Mouse (Mus musculus) megakaryocyte, adult 5-6 weeks (primary cell): ENCODE data around the gene Crb3. TPM values are rescaled to one million over a fixed set of nuclear protein-coding genes. Genes with fewer than 3 reads are reported as not detected.

Experiments
- ATAC-seq: 2 replicates; pipeline ENCODE4 v1.8.0; 2016; ENCODE audit warnings: mild to moderate bottlenecking, inconsistent platforms; ENCODE audit not compliant: poor library complexity, severe bottlenecking
- total RNA-seq, 2 experiments: library from RNA; stranded (forward) in 1 of 2; stranded (reverse) in 1 of 2; fragments of 153-499, 151-499 nt in 1 of 2; fragments of 221-1000, 200-1000 nt in 1 of 2; gene quantifications; 2 replicates each; pipeline versions ENCODE4 v1.2.3 to v1.2.4; 2015 to 2017

Gene Crb3
- total RNA-seq, 2 experiments from 2014 or later = 0.51 TPM; not detected in 1

DNA sequence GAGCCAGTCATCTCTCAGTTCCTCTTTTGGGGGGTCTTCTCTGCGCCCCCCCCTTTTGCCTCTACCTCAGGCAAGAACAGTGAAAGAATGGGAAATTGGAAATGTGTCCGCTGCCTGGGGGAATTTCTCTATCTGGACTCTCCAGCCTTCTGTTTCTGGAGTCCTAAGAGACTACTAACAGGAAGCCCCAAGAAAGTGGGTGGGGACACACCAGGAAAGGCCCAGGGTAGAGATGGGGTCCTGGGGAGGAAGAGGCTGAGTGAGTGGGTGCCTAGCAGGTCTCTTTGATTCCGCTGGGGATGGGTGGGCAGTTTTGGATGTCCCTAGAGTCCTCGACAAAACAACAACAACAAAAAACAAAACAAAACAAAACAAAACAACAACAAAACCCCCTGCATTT is 45.6 kb downstream of the Crb3 start:
- ATAC-seq = no peak

DNA sequence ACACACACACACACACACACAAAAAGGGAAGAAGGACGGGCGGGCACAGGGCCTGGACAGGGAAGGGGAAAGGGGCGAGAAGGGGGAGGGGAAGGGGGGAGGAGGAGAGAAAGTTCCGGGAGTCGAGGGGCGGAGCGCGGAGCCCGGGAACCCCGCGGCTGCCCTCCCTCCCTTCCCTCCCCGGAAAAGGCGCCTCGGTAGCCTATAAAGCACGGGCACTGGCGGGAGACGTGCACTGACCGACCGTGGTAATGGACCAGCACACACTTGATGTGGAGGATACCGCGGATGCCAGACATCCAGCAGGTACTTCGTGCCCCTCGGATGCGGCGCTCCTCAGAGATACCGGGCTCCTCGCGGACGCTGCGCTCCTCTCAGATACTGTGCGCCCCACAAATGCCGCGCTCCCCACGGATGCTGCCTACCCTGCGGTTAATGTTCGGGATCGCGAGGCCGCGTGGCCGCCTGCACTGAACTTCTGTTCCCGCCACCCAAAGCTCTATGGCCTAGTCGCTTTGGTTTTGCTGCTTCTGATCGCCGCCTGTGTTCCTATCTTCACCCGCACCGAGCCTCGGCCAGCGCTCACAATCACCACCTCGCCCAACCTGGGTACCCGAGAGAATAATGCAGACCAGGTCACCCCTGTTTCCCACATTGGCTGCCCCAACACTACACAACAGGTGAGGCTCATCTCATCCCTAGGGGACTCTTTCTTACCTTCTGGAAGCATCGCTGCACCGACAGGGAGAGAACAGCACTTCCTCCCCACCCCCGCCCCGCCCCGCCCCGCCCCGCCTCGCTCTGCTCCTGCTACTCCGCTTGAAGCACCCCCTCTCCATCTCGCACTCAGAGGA is 46.5 kb downstream of the Crb3 start, which contains the start of gene Tnfsf9:
Tnfsf9 (plus strand) TSS at position 145 of the 854 bp plus-strand sequence.
- ATAC-seq = peak; percentile 55

DNA sequence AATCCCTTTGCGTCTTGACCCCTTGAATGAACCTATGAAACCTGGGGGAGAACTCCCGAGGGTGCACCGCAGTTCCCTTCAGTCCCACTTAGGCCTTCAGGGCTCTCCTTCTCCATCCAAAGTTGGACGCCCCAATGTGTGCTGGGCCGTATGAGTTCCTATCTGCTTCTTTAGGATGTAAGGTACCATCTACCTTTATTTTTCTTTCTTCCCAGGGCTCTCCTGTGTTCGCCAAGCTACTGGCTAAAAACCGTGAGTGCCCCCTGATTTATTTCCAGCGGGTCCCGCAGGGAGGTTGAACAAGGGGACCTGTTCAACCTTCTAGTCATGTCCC is 47.1 kb downstream of the Crb3 start:
- ATAC-seq = no peak

DNA sequence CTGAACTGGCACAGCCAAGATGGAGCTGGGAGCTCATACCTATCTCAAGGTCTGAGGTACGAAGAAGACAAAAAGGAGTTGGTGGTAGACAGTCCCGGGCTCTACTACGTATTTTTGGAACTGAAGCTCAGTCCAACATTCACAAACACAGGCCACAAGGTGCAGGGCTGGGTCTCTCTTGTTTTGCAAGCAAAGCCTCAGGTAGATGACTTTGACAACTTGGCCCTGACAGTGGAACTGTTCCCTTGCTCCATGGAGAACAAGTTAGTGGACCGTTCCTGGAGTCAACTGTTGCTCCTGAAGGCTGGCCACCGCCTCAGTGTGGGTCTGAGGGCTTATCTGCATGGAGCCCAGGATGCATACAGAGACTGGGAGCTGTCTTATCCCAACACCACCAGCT is 48.2 kb downstream of the Crb3 start:
- ATAC-seq = no peak

DNA sequence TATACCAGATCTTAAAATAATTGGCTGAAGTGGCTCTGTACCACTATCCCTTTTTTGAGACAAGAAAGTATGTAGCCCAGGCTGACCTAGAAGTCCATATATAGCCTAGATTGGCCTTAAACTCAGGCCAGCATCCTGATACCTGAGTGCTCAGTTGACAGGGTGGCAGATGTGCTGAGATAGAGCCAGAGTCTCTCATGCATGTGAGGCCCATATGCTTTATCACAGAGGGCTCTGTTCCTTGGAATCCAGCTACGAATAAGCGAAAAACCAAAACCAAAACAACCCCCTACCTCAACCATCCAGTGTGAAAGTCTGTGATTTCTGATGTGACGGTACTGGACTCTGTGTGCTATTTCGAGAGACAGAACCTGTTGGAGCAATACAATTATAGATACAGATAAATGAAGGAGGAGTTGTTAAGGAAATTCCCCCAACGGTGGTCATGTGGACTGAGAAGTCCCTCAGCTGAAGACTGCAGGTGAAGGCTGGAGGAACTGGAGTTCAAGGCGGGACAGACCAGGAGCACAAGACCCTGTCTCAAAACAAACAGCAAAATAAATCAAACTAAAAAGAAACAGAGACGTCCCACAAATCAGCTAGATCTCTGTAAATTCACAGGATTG is 49.2 kb downstream of the Crb3 start:
- no peak for ATAC-seq

DNA sequence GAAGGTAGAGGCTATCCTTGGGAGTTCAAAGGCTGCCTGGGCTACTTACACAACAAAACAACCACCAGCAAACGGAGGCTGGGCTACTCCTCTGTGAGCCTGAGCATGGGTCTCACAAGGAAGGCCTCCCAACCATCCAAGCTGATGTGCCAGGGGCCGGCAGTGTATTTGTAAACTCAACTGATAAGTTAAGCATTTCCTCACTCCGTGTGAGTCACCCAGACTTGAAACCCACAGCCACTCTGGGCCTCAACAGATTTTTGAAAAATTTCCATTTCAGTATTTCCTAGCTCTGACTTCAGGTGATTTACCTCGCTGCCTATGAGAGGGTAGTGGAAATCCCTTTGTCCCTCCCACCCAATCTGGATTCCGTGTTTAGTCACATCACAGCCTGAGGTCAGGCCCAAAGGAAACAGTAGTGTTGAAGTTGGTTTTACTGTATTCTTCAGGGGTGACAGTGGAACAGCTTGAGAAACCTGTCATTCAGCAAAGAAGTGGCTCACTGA is 49.8 kb downstream of the Crb3 start:
- no peak for ATAC-seq

DNA sequence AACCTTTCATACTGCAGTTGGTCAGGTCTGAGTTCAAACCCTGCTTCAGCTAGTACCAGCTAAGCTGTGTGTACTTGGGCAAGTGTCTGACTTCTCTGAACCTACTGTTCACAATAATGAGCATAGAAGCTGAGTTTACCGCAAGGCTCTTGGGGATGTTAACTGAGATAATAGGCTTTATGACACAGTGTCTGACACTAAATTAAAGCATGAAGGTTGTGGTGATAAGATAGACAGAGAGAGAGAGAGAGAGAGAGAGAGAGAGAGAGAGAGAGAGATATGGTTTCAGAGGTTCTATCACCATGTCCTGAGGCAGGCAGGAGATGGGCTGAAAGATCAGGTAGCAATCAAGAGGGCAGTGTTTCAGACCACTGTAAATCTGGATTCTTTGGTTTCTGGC is 51.1 kb downstream of the Crb3 start:
- no peak for ATAC-seq

DNA sequence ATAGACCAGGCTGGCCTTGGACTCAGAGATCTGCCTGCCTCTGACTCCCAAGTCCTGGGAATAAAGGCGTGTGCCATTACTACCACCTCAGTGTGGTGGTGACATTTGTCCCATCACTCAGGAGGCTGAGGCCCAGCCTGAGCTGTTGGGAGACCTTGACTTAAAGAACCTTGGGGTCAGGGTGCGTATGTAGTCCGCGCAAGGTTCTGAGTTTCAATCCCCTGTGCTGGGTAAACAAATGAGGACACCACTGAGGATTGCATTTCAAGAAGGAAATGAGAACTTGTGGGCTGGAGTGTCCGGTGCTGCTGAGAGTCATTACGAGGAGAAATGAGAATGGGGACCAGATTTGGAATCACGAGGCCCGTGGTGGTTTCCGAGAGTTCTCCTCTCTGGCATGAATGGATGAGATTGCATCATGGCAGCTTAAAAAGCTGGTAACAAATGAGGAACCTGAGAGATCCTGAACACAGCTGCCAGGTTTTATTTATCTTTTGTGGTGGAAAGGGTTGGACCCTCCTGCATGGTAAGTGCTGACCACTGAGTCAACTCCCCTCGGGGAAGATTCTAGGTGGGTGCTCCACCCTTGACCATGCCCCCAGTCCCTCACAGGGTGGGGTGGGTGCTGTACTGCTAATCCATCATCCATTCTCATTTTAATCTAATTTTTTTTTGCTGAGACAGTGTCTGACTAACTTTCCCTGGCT is 54.0 kb downstream of the Crb3 start:
- ATAC-seq = peak; percentile 96

Other genes starting within 250 kb of the Crb3 start
- gene Rfx2, start 228.1 kb upstream of the Crb3 start, total RNA-seq (2015) = 5.0 and 5.2 TPM in 2 replicates
- 1.7 and 2.8 TPM in 2 replicates for gene Rfx2, start 228.1 kb upstream of the Crb3 start, total RNA-seq (2017)
- not detected in 2 replicates for gene Acsbg2, start 184.7 kb upstream of the Crb3 start, total RNA-seq (2015)
- not detected in 2 replicates for gene Acsbg2, start 184.7 kb upstream of the Crb3 start, total RNA-seq (2017)
- gene 1700061G19Rik, start 183.6 kb upstream of the Crb3 start, total RNA-seq (2015) = 0.32 and 0.40 TPM in 2 replicates
- 0.07 and 0.53 TPM in 2 replicates for gene 1700061G19Rik, start 183.6 kb upstream of the Crb3 start, total RNA-seq (2017)
- 10.6 and 11.0 TPM in 2 replicates for gene Mllt1, start 123.7 kb upstream of the Crb3 start, total RNA-seq (2015)
- 11.2 and 15.1 TPM in 2 replicates for gene Mllt1, start 123.7 kb upstream of the Crb3 start, total RNA-seq (2017)
- gene Acer1, start 77.0 kb upstream of the Crb3 start, total RNA-seq (2015) = not detected in 2 replicates
- gene Acer1, start 77.0 kb upstream of the Crb3 start, total RNA-seq (2017) = 0.04 TPM in 1 of 2 replicates, not detected in the other
- 19.1 and 20.0 TPM in 2 replicates for gene Clpp, start 68.8 kb upstream of the Crb3 start, total RNA-seq (2015)
- gene Clpp, start 68.8 kb upstream of the Crb3 start, total RNA-seq (2017) = 25.1 and 27.3 TPM in 2 replicates
- 13.0 and 14.0 TPM in 2 replicates for gene Alkbh7, start 61.8 kb upstream of the Crb3 start, total RNA-seq (2015)
- gene Alkbh7, start 61.8 kb upstream of the Crb3 start, total RNA-seq (2017) = 7.6 and 12.8 TPM in 2 replicates
- not detected in 2 replicates for gene Pspn, start 59.1 kb upstream of the Crb3 start, total RNA-seq (2015)
- gene Pspn, start 59.1 kb upstream of the Crb3 start, total RNA-seq (2017) = not detected in 2 replicates
- gene Gtf2f1, start 47.8 kb upstream of the Crb3 start, total RNA-seq (2015) = 41.1 and 45.2 TPM in 2 replicates
- 88.0 and 95.6 TPM in 2 replicates for gene Gtf2f1, start 47.8 kb upstream of the Crb3 start, total RNA-seq (2017)
- gene Gm17949, start 47.6 kb upstream of the Crb3 start, total RNA-seq (2015) = not detected in 2 replicates
- gene Gm17949, start 47.6 kb upstream of the Crb3 start, total RNA-seq (2017) = not detected in 2 replicates
- 56.0 and 66.5 TPM in 2 replicates for gene Khsrp, start 27.6 kb upstream of the Crb3 start, total RNA-seq (2015)
- gene Khsrp, start 27.6 kb upstream of the Crb3 start, total RNA-seq (2017) = 43.9 and 57.7 TPM in 2 replicates
- gene Slc25a41, start 17.5 kb upstream of the Crb3 start, total RNA-seq (2015) = not detected in 2 replicates
- gene Slc25a41, start 17.5 kb upstream of the Crb3 start, total RNA-seq (2017) = not detected in 2 replicates
- 4.1 and 5.8 TPM in 2 replicates for gene Slc25a23, start 758 bp downstream of the Crb3 start, total RNA-seq (2015)
- 0.49 and 0.77 TPM in 2 replicates for gene Slc25a23, start 758 bp downstream of the Crb3 start, total RNA-seq (2017)
- gene Dennd1c, start 19.4 kb downstream of the Crb3 start, total RNA-seq (2015) = 69.7 and 73.9 TPM in 2 replicates
- 21.2 and 35.8 TPM in 2 replicates for gene Dennd1c, start 19.4 kb downstream of the Crb3 start, total RNA-seq (2017)
- 0.13 TPM in 1 of 2 replicates, not detected in the other for gene Tubb4a, start 28.7 kb downstream of the Crb3 start, total RNA-seq (2015)
- 0.11 and 0.41 TPM in 2 replicates for gene Tubb4a, start 28.7 kb downstream of the Crb3 start, total RNA-seq (2017)
- gene Tnfsf9, start 46.2 kb downstream of the Crb3 start, total RNA-seq (2015) = 3.9 and 6.3 TPM in 2 replicates
- gene Tnfsf9, start 46.2 kb downstream of the Crb3 start, total RNA-seq (2017) = 1.5 and 2.2 TPM in 2 replicates
- not detected in 2 replicates for gene Cd70, start 90.7 kb downstream of the Crb3 start, total RNA-seq (2015)
- not detected in 2 replicates for gene Cd70, start 90.7 kb downstream of the Crb3 start, total RNA-seq (2017)
- 5.5 and 6.3 TPM in 2 replicates for gene Tnfsf14, start 135.1 kb downstream of the Crb3 start, total RNA-seq (2015)
- gene Tnfsf14, start 135.1 kb downstream of the Crb3 start, total RNA-seq (2017) = 15.6 and 15.7 TPM in 2 replicates
- gene C3, start 169.0 kb downstream of the Crb3 start, total RNA-seq (2015) = 699 and 776 TPM in 2 replicates
- gene C3, start 169.0 kb downstream of the Crb3 start, total RNA-seq (2017) = 1,145 and 1,156 TPM in 2 replicates
- gene Gpr108, start 189.3 kb downstream of the Crb3 start, total RNA-seq (2015) = 36.6 and 39.1 TPM in 2 replicates
- 36.6 and 37.7 TPM in 2 replicates for gene Gpr108, start 189.3 kb downstream of the Crb3 start, total RNA-seq (2017)
- 3.6 and 5.4 TPM in 2 replicates for gene Trip10, start 190.3 kb downstream of the Crb3 start, total RNA-seq (2015)
- gene Trip10, start 190.3 kb downstream of the Crb3 start, total RNA-seq (2017) = 9.0 and 9.4 TPM in 2 replicates
- gene Vav1, start 220.0 kb downstream of the Crb3 start, total RNA-seq (2015) = 84.7 and 92.2 TPM in 2 replicates
- gene Vav1, start 220.0 kb downstream of the Crb3 start, total RNA-seq (2017) = 307 and 321 TPM in 2 replicates